Mouse (Mus musculus) left cerebral cortex, adult 9 months (tissue): ENCODE measurements around the gene Man1c1.
A peak's percentile ranks its signal among the peaks of the same experiment; 100 is the strongest.

Experiments
- DNase-seq, 2 experiments: peaks; one replicate each; pipeline ENCODE4 v3.0.0; 2022; ENCODE audit warnings: low spot score in 2 of 2

Man1c1 gene

DNA sequence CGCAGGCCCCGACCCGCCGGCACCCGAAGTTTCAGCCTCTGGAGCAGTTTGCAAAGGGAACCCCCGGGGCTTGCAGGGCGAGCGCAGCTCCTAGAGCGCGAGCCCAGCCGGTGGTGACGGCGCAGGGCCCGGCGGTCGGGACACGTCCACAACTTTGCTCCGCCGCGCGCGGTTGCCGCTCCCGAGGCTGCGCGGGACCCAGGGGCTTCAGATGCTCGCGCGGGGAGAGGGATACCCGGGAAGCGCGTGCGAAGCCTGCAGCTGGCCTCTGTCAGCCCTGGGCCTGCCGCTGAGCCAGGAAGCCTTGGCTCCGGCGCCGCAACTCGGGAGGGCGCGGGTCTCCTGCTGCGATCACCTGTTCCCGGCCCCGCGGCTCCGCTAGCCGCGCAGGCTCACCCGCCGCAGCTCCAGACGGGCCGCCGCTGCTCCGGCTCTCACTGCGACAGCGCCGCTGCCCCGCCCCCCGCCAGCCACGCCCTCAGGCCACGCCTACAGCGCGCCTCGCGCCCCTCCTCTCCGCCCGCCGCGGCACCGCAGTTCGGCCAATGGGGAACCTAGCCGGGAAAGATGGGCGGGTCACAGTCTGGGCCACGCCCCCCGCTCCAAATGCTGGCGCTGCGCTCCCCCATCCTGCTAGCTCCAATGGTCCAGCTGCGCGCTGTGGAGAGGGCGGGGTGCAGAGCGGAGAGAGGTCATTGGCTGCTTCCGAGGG is at the start of gene Man1c1:
Gene Man1c1, minus strand, starts transcription at position 456 of the 712 bp plus-strand sequence.
- peak; percentile 95 to 99 for DNase-seq

- no peak for DNase-seq
Observed at GRCm38 (mm10) chr4:134753516-134754261, 49.6 kb upstream of the Man1c1 start.

DNA sequence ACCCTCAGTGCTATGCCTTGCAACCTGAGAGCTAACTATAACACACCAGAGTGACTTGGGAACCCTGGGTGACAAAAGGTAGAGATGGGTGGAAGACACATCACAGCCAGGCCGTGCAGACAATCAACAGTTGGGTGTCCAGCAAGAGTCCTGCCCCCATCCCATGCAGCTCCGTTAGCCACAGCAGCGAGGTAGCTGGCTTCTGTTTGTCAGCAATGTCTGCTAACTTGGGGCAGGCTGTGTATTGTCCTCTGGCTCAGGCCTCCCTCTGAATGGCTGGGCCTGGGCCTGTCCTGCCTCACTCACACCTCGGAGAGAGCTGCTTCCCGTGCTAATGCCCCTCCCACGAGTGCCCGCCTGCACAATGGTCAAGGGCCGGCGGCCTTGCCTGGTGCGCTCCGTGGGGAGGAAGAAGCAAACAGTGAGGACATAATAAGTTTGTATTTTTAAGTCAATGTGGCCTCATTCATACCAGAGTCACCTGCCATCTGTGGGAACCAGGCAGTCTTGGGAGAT is 48.9 kb upstream of the Man1c1 start:
- no peak for DNase-seq

GRCm38 (mm10) chr4:134751682-134752380 is 47.7 kb upstream of the Man1c1 start:
- no peak for DNase-seq

- DNase-seq: no peak
Observed at GRCm38 (mm10) chr4:134750825-134751224, 46.7 kb upstream of the Man1c1 start.

DNA sequence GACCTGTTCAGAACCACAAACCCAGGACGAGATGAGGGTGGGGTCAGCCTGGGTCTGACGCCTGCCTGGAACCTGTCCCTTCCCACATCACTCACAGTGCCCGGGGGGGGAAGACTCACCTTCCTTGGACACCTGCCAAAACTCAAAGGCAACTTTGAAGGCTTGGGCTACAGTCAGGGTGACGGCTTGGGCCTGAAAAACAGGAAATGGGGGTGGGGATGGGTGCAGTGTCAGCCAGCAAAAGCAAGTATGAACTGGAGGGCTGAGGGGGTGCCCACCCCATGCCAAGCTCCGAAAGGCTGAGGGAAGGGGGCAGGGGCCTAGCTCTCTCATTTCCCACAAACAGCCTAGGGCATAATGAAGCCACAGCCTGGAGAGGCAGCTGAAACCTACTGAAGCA is 46.2 kb upstream of the Man1c1 start:
- no peak for DNase-seq

- DNase-seq: no peak
Observed at GRCm38 (mm10) chr4:134749301-134750030, 45.4 kb upstream of the Man1c1 start.

- peak; percentile 78 to 86 for DNase-seq
Observed at GRCm38 (mm10) chr4:134745900-134746661, 42.0 kb upstream of the Man1c1 start.

GRCm38 (mm10) chr4:134743881-134744633 is 40.0 kb upstream of the Man1c1 start:
- DNase-seq: no peak

DNA sequence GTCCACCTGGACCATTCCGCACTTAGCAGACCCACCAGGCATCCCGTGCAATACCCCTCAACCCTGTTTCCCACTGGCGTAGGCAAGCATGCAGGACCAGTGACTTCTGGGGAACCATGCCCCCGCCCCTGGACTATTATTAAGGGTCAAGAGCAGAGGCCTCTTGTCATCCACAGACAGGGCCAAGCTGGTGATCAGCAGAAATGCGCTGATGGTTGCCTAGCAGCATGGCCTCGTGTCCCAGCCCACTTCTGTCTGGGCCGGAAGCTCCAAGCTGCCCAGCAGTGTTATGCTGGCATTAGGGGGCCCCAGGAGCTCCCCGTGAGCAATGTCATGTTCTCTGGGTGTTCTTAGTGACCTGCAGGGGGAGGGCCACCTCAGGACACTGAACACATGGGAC is 37.9 kb upstream of the Man1c1 start:
- no peak for DNase-seq

- DNase-seq: no peak
Observed at GRCm38 (mm10) chr4:134740186-134740585, 36.1 kb upstream of the Man1c1 start.

- DNase-seq: no peak
Observed at GRCm38 (mm10) chr4:134739530-134739929, 35.4 kb upstream of the Man1c1 start.

DNA sequence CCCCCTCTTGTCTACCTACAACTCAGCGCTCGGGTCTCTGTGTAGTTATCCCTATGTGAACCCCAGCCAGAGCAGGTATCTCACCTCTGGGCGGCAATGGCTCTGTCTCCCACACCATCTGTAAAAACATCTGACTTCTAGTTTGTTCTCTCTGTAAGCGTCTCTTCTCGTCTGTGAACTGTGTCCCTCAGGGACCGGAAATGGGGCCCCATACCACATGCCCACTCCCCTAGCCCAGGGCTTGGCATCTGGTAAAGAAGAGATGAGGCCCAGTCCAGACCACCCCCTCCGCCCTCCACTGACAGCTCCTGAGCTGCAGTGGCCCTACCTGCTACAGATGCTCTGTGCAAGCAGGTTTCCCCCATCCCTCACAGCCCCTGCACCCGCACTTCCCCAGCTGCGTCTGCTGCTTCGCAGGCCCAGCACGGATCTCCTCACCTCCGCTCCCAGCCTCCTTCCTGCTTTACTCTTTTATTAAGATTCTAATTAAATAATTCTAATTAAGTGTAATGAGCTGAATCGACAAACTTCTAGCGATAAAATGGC is 33.3 kb upstream of the Man1c1 start:
- no peak for DNase-seq

- peak; percentile 37 to 59 for DNase-seq
Observed at GRCm38 (mm10) chr4:134736147-134736546, 32.1 kb upstream of the Man1c1 start.

GRCm38 (mm10) chr4:134734629-134735081 is 30.6 kb upstream of the Man1c1 start:
- DNase-seq: no peak

DNA sequence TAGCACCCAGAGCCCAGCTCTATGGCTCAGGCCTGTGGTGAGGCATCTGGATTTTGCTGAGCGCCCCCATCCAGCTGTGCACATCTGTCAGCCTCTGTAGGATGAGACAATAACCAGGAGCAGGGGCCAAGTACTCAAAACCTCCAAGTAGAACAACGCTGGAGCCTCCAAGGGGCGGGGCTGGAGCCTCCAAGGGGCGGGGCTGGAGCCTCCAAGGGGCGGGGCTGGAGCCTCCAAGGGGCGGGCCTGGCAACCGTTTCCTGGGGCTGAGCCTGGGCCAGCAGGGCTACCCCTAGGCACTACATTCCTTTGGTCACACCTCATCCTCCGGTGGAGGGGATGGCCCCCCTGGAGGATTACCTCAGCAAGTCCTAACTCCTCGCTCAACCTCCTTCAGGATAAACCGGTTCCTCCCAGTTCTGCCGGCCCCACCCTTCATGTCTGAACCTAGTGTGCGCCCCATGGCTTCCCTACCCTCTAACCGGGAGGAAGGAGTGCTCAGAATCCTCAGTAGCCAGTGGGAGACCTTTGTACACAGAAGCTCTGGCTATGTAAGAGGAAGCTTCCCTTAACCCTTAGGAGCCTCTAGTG is 30.0 kb upstream of the Man1c1 start:
- no peak for DNase-seq

GRCm38 (mm10) chr4:134733371-134733770 is 29.3 kb upstream of the Man1c1 start:
- DNase-seq: no peak

- no peak for DNase-seq
Observed at GRCm38 (mm10) chr4:134730106-134730505, 26.0 kb upstream of the Man1c1 start.

DNA sequence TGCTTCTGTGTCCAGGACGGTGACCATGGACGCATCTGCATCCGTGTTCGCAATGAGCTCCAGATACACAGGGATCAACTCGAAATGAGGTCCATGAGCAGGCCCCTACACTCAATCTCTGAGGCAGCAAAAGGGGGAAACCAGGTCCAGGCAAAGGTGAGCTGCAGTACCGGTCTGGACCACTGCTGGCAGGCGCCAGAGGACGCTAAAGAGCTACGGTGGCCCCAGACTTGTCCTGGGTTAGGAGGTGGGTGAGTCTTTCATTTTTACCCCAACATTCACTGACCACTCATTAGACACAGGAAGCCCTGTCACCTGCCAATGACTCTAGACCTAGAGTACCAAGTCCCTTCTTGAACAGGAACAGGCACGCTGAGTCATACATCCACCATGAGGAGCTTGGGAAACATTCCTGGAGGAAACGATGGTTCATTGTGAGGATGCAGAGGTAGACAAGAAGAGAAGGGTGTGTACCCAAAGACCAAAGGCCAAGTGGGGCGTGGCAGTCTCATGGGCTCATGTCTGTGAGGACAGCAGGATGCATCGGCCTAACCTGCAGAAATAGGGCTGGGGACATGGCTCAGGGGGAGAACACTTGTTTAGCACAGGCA is 21.8 kb upstream of the Man1c1 start:
- no peak for DNase-seq
